Mouse (Mus musculus): Measurements from ENCODE around the gene Cdca7. TPM values are rescaled to one million over a fixed set of nuclear protein-coding genes. Genes with fewer than 3 reads are reported as not detected.

Gene Cdca7
- polyA plus RNA-seq, 1 experiment: 44.6 TPM

DNA sequence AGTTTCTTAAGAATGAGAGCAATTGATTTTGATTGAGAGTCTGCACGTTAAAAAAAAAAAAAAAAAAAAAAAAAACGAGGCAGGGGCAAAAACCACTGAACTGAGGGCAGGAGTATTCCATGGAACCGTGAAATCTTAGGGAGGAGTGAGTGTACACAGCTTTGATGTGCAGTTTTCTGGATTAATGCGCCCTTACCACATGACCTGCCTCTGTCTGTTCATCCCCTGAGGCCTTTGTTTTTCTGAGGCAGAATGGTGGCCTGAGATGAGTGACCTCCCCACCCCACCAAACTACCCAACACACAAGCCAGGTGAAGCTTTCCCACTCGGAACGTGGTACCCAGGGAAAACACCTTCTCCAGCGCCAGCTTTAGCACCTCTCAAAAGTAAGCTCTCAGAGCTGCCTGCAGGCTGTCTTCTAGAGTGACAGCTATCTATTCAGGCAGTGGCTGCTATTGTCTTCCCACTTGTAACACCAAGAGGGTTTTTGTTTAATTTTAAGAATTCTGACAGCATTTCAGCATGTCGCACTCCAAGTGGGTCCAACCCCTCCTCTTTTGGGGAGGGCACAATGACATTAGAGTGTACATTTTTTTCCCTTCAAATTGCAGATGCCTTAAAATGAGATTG is 23.9 kb downstream of the Cdca7 start:
- no peak for TF ChIP-seq CTCF (IDR thresholded peaks at IDR 0.05; ENCODE audit: control insufficient read depth, insufficient read depth, low read length)
- no peak for TF ChIP-seq POLR2A (IDR thresholded peaks at IDR 0.05; ENCODE audit: borderline replicate concordance, control insufficient read depth, low read depth, low read length)
- 46% methylated on average over 8 of the region's 8 CpGs for WGBS
- Histone ChIP-seq H3K4me1 (ENCODE audit: control insufficient read depth, insufficient read depth, low read length) (no peaks in the 10 kb centered on the region), H3K27ac (ENCODE audit: control insufficient read depth, insufficient read depth, low read depth, low read length, poor library complexity) (no peak overlapping the region), H3K4me3 (replicated peaks; ENCODE audit: control insufficient read depth, low read depth, low read length) (no peak overlapping the region)

DNA sequence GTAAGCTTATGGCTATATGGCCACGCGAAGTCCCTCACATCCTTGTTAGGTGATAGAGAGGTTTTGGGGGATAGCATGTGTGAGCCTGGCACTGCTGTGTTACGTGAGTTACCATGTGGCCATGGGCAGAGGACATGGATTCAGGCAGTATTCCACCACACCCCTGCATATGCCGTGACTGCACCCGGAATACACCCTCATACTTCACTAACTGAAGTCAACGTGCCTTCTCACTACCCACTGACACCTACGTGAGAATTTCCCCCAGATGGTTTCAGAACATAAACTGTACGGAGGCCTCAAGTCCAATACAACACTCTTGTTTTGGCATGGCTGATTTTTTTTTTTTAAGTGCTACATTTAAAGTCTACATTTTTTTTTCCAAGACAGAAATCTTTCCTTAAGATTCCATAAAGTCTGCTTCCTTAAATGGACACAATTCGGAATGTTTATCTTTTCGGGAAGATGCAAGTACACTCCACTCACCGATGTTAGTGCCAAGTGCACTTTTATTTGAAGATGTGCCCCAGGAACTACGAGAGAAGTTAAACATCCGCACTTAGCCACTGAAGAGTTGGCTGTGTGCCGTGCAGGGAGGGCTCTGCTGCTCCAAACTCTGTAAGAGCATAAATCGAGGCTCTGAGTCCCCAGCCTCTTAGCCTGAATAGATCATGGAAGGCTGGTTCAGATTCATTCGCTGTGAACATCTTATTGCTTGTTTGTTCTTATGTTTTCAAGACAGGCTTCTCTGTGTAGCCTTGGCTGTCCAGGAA is 26.3 kb downstream of the Cdca7 start:
- Histone ChIP-seq H3K4me1 (ENCODE audit: control insufficient read depth, insufficient read depth, low read length) (no peaks in the 10 kb centered on the region), H3K27ac (ENCODE audit: control insufficient read depth, insufficient read depth, low read depth, low read length, poor library complexity) (no peak overlapping the region), H3K4me3 (replicated peaks; ENCODE audit: control insufficient read depth, low read depth, low read length) (no peak overlapping the region)
- 83% methylated on average over 16 of the region's 16 CpGs for WGBS
- TF ChIP-seq CTCF (IDR thresholded peaks at IDR 0.05; ENCODE audit: control insufficient read depth, insufficient read depth, low read length) (no peak), POLR2A (IDR thresholded peaks at IDR 0.05; ENCODE audit: borderline replicate concordance, control insufficient read depth, low read depth, low read length) (no peak)

DNA sequence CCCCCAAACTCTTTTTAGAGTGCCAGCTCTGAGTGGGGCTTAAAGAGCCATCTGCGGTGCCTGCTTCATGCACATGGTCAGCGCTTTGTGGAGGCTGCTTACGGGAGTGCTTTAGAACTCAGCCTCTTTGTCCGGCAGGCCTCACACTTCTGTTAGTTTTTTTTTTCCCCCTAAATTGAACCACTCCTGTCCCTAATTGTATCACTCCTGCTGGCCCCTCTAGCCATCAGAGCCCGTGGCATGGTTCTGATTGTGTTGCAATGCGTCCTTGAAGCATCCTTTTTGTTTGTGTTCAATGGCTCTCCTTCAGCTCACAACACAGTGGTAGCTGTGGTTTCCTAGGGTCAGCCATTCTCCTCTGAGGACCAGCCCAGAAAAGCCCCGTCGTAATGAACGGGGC is 27.7 kb downstream of the Cdca7 start:
- WGBS: 79% methylated on average over 9 of the region's 9 CpGs
- no peak overlapping the region for H3K4me3 ChIP-seq (replicated peaks; ENCODE audit: control insufficient read depth, low read depth, low read length)
- TF ChIP-seq CTCF (IDR thresholded peaks at IDR 0.05; ENCODE audit: control insufficient read depth, insufficient read depth, low read length) (no peak), POLR2A (IDR thresholded peaks at IDR 0.05; ENCODE audit: borderline replicate concordance, control insufficient read depth, low read depth, low read length) (no peak)
- no peak overlapping the region for H3K27ac ChIP-seq (ENCODE audit: control insufficient read depth, insufficient read depth, low read depth, low read length, poor library complexity)
- H3K4me1 ChIP-seq (ENCODE audit: control insufficient read depth, insufficient read depth, low read length): no peaks in the 10 kb centered on the region

GRCm38 (mm10) chr2:72507855-72508635 is 32.1 kb downstream of the Cdca7 start:
- no peak overlapping the region for H3K27ac ChIP-seq (ENCODE audit: control insufficient read depth, insufficient read depth, low read depth, low read length, poor library complexity)
- TF ChIP-seq POLR2A (IDR thresholded peaks at IDR 0.05; ENCODE audit: borderline replicate concordance, control insufficient read depth, low read depth, low read length): no peak
- TF ChIP-seq CTCF (IDR thresholded peaks at IDR 0.05; ENCODE audit: control insufficient read depth, insufficient read depth, low read length): no peak
- H3K4me1 ChIP-seq (ENCODE audit: control insufficient read depth, insufficient read depth, low read length): no peaks in the 10 kb centered on the region; the same call in 1 of the 2 replicates
- 72% methylated on average over 18 of the region's 18 CpGs for WGBS
- no peak overlapping the region for H3K4me3 ChIP-seq (replicated peaks; ENCODE audit: control insufficient read depth, low read depth, low read length)

GRCm38 (mm10) chr2:72508891-72509290 is 32.9 kb downstream of the Cdca7 start:
- Histone ChIP-seq H3K27ac (ENCODE audit: control insufficient read depth, insufficient read depth, low read depth, low read length, poor library complexity) (no peak overlapping the region), H3K4me1 (ENCODE audit: control insufficient read depth, insufficient read depth, low read length) (no peaks in the 10 kb centered on the region; the same call in 1 of the 2 replicates)
- 86% methylated on average over 8 of the region's 8 CpGs for WGBS

GRCm38 (mm10) chr2:72515526-72515925 is 39.6 kb downstream of the Cdca7 start:
- 55% methylated on average over 7 of the region's 7 CpGs for WGBS
- Histone ChIP-seq H3K4me3 (replicated peaks; ENCODE audit: control insufficient read depth, low read depth, low read length) (no peak overlapping the region), H3K27ac (ENCODE audit: control insufficient read depth, insufficient read depth, low read depth, low read length, poor library complexity) (no peak overlapping the region), H3K4me1 (ENCODE audit: control insufficient read depth, insufficient read depth, low read length) (no peaks in the 10 kb centered on the region)
- TF ChIP-seq POLR2A (IDR thresholded peaks at IDR 0.05; ENCODE audit: borderline replicate concordance, control insufficient read depth, low read depth, low read length): no peak
- no peak for TF ChIP-seq CTCF (IDR thresholded peaks at IDR 0.05; ENCODE audit: control insufficient read depth, insufficient read depth, low read length)

More at GRCm38 (mm10) chr2:72508891-72509290, 32.9 kb downstream of the Cdca7 start:
- no peak overlapping the region for H3K4me3 ChIP-seq (replicated peaks; ENCODE audit: control insufficient read depth, low read depth, low read length)
- TF ChIP-seq POLR2A (IDR thresholded peaks at IDR 0.05; ENCODE audit: borderline replicate concordance, control insufficient read depth, low read depth, low read length): no peak
- no peak for TF ChIP-seq CTCF (IDR thresholded peaks at IDR 0.05; ENCODE audit: control insufficient read depth, insufficient read depth, low read length)

DNA sequence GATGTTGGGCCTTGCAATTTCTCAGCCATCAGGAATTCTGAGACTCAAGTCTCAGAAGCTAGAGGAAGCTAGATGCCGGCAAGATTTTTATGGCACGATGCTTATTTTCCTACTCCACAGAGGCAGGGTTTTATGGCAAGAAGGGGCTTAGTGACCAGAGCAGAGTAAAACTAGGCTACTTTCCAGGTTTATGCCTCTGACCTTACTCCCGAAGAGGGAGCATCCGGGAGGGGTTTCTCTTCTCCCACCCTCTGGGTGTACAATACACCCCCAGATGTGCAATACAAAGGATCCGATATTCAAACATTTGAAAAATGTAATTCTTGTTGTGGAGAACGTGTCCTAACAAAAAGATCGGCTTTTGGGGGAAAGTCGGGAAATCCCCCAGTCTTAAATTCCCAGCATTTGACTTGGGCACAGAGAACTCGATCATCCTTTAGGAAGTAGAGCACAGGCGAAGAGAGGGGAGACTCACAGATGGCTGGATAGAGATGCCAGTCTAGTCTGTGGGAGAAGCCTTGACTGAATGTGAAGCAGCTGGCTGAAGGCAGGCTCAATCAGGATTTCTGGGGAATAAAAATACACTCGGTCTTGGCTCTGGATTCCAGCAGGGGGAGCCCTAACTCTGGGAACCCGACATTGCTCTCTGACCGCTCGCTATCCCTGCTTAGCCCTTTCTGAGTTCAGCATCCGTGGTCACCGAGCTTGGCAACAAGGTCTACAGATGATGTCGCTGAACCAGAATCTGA is 40.2 kb downstream of the Cdca7 start:
- 21% methylated on average over 17 of the region's 17 CpGs for WGBS
- no peaks in the 10 kb centered on the region for H3K4me1 ChIP-seq (ENCODE audit: control insufficient read depth, insufficient read depth, low read length)

More for the DNA sequence above, 40.2 kb downstream of the Cdca7 start:
- Histone ChIP-seq H3K27ac (ENCODE audit: control insufficient read depth, insufficient read depth, low read depth, low read length, poor library complexity) (no peak overlapping the region), H3K4me3 (replicated peaks; ENCODE audit: control insufficient read depth, low read depth, low read length) (no peak overlapping the region)
- peak; percentile 59 for TF ChIP-seq CTCF (IDR thresholded peaks at IDR 0.05; ENCODE audit: control insufficient read depth, insufficient read depth, low read length)
- no peak for TF ChIP-seq POLR2A (IDR thresholded peaks at IDR 0.05; ENCODE audit: borderline replicate concordance, control insufficient read depth, low read depth, low read length)

All from bone marrow, adult 2 months (tissue).